Mouse (Mus musculus) thymus, adult 2 months (tissue): Measurements from ENCODE around the gene Ankar. TPM values are rescaled to one million over a fixed set of nuclear protein-coding genes. Genes with fewer than 3 reads are reported as not detected.

Experiments
- DNase-seq: peaks from one replicate; pipeline ENCODE4 v3.0.0; 2021
- H3K27ac ChIP-seq: fragments of 200-500 bp; 2 replicates; pipeline ENCODE4 v1.5.1; 2012; ENCODE audit warnings: low read length, control low read depth; ENCODE audit not compliant: control insufficient read depth, insufficient read depth
- H3K27me3 ChIP-seq: fragments of 200-500 bp; 2 replicates; pipeline ENCODE4 v1.6.1; 2012; ENCODE audit warnings: mild to moderate bottlenecking, low read length, moderate library complexity, mixed read lengths; ENCODE audit not compliant: control insufficient read depth, insufficient read depth
- H3K36me3 ChIP-seq: fragments of 200-500 bp; 2 replicates; pipeline ENCODE4 v1.6.1; 2012; ENCODE audit warnings: mild to moderate bottlenecking, low read length, moderate library complexity; ENCODE audit not compliant: control insufficient read depth, insufficient read depth
- H3K4me1 ChIP-seq: fragments of 200-500 bp; replicated peaks from 2 replicates; pipeline ENCODE4 v1.6.1; 2012; ENCODE audit warnings: low read length; ENCODE audit not compliant: control insufficient read depth, insufficient read depth
- H3K4me3 ChIP-seq: fragments of 200-500 bp; 2 replicates; pipeline ENCODE4 v1.5.1; 2012; ENCODE audit warnings: mild to moderate bottlenecking, low read length, control low read depth, moderate library complexity; ENCODE audit not compliant: control insufficient read depth, insufficient read depth
- CTCF ChIP-seq: fragments of 200-500 bp; IDR thresholded peaks from 2 replicates; pipeline ENCODE4 v1.5.1; 2012; ENCODE audit warnings: mild to moderate bottlenecking, control low read depth, low read length, moderate library complexity, borderline replicate concordance; ENCODE audit not compliant: control insufficient read depth, poor library complexity, insufficient read depth; ENCODE audit errors: extremely low read depth
- POLR2A ChIP-seq: fragments of 200-500 bp; IDR thresholded peaks from 2 replicates; pipeline ENCODE4 v1.6.1; 2012; ENCODE audit warnings: mild to moderate bottlenecking, low read length, control low read depth, moderate library complexity; ENCODE audit not compliant: control insufficient read depth, poor library complexity, insufficient read depth; ENCODE audit errors: extremely low read depth
- WGBS: fragments of 180-500 bp; shearing (Covaris S2); methylation state at CpG from one replicate; pipeline ENCODE4 v1.1.7; 2018; 5-methylcytosine and 5-hydroxymethylcytosine counted together
- polyA plus RNA-seq: library from polyadenylated mRNA; depleted of rRNA; stranded (reverse); fragments of >200 nt; gene quantifications from 2 replicates; pipeline ENCODE4 v1.2.3, GENCODE M21; 2012; rRNA removed

The Ankar gene
- polyA plus RNA-seq: not detected in 2 replicates

DNA sequence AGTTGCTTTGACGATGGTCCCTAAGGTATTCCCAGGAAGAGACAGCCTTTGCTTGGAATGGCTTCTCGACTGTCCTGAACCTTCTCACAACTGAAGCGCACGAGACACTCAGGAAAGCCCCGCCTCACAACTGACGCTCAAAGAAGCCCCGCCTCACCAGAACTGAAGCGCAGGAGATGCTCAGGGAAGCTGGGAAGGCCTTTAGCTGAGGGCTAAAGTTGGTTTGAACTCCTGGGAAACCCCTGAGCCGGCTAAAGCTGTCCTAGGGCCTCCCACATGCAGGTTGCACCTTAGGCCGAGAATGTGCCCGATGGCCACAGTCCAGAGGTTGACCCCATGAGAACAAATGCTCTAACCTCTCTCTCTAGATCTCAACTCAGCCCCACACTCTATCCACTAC is at the start of gene Ankar:
Ankar (minus strand) TSS at position 101 of the 400 bp plus-strand sequence.
- Histone ChIP-seq H3K4me3 (no peak within 1 kb of the TSS), H3K4me1 (no peaks in the 10 kb centered on the region), H3K36me3 (no peaks in the 10 kb centered on the region), H3K27me3 (no peaks in the 10 kb centered on the region), H3K27ac (no peak within 1 kb of the TSS)
- 88% methylated on average over 11 of the region's 11 CpGs for WGBS
- TF ChIP-seq POLR2A (no peak), CTCF (no peak)
- no peak for DNase-seq

DNA sequence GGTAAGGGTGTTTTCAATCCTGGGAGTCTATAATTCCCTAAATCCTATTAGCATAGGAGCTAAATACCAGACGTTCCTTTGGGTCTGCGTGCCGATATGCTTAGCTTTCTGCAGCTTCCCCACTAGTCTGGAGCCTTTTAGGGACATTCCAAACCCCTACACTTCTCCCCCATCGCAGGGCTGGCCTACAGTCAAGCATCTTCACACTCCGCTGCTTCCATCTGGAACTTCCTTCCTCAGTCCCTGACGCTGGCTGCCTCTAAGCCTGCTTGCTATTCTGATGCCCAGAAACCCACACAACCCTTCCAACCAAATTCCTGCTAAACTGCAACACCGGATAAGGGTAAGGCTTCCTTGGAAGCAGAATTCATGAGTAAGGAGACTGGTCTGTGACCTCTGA is 46.0 kb upstream of the Ankar start:
- no peaks in the 10 kb centered on the region for H3K36me3 ChIP-seq
- H3K27me3 ChIP-seq: no peaks in the 10 kb centered on the region
- TF ChIP-seq CTCF (no peak), POLR2A (no peak)
- H3K27ac ChIP-seq: no peak overlapping the region
- WGBS: 81% methylated on average over 7 of the region's 7 CpGs
- H3K4me1 ChIP-seq: no peaks in the 10 kb centered on the region
- H3K4me3 ChIP-seq: no peak overlapping the region
- no peak for DNase-seq

DNA sequence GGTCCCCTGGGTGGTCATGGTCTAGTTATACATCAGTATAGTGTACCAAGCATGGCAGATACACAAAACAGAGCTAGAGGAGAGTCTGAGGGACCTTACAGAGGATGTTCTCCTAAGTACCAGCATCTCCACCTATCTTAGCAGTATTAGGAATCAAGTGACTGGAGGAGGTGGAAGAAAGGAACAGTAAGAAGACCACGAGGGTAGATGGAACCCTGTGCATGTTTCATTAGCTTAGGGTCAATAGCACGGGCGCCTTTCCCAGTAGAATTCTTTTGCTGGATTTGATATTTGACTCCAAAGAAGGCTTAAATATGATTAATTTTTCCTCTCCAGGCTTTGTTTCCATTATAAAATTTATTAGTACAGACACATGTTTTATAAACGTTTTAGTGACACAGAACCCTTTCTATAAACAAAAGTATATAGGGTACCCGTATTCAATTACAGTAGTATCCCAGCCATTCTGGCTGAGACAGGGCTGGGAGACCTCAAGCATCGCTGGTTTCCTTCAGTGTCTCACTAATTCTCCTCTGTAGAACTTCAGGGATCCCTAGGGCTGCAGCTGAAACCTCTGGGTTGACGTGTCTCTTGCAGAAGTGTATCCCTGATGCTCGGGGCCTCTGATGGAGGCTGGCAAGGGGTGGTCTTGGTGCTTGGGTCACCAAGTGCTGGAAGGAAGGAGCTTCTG is 44.6 kb upstream of the Ankar start:
- TF ChIP-seq CTCF (no peak), POLR2A (no peak)
- Histone ChIP-seq H3K36me3 (no peaks in the 10 kb centered on the region), H3K4me3 (no peak overlapping the region), H3K4me1 (no peaks in the 10 kb centered on the region), H3K27ac (no peak overlapping the region), H3K27me3 (no peaks in the 10 kb centered on the region)
- WGBS: 89% methylated on average over 8 of the region's 8 CpGs
- DNase-seq: no peak

DNA sequence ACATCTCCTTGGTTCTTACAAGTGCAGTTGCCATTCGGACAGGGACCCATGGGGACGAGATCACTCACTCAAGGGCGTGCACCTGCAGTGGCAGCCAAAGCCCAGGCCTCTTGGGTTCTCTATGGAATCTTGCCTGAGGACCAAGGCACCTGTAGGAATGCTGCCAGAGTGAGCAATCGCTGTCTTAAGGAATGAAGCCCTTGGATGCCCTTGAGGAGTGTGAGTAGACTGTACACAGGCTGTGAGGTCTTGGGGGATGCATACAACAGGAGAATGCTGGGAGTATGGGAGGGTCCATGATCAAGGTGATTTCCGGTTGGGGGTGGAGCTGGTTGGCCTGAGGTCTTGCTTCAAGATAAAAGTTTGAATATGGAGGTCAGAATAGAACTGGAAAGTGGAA is 41.0 kb upstream of the Ankar start:
- no peak for DNase-seq
- H3K36me3 ChIP-seq: no peaks in the 10 kb centered on the region

DNA sequence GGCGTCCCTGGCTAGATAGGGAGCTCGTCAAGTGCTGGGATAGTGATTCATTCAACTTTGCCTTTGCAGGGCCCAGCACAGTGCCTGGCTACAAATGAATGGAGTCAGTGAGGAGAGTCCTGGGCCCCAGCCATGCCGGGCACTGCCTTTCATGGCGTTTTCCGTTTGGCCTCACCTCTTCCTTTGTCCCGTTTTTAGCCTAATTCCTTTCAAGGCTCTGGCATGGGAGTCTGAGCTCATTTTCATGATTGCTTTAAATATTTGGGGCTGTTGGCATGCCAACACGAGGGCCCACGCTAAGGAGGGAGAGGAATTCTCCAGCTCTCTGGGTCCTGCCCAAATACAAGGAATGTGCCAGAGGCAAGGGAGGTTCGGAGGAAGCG is 39.3 kb upstream of the Ankar start:
- Histone ChIP-seq H3K36me3 (no peaks in the 10 kb centered on the region), H3K27me3 (no peaks in the 10 kb centered on the region; the same call in 1 of the 2 replicates), H3K4me3 (no peak overlapping the region), H3K27ac (no peak overlapping the region), H3K4me1 (no peaks in the 10 kb centered on the region)
- no peak for TF ChIP-seq POLR2A
- no peak for TF ChIP-seq CTCF
- DNase-seq: no peak
- WGBS: 88% methylated on average over 10 of the region's 10 CpGs

More for the DNA sequence above, 41.0 kb upstream of the Ankar start:
- no peak for TF ChIP-seq POLR2A
- TF ChIP-seq CTCF: no peak
- Histone ChIP-seq H3K4me3 (no peak overlapping the region), H3K27me3 (no peaks in the 10 kb centered on the region; the same call in 1 of the 2 replicates), H3K27ac (no peak overlapping the region), H3K4me1 (no peaks in the 10 kb centered on the region)
- 90% methylated on average over 5 of the region's 5 CpGs for WGBS

DNA sequence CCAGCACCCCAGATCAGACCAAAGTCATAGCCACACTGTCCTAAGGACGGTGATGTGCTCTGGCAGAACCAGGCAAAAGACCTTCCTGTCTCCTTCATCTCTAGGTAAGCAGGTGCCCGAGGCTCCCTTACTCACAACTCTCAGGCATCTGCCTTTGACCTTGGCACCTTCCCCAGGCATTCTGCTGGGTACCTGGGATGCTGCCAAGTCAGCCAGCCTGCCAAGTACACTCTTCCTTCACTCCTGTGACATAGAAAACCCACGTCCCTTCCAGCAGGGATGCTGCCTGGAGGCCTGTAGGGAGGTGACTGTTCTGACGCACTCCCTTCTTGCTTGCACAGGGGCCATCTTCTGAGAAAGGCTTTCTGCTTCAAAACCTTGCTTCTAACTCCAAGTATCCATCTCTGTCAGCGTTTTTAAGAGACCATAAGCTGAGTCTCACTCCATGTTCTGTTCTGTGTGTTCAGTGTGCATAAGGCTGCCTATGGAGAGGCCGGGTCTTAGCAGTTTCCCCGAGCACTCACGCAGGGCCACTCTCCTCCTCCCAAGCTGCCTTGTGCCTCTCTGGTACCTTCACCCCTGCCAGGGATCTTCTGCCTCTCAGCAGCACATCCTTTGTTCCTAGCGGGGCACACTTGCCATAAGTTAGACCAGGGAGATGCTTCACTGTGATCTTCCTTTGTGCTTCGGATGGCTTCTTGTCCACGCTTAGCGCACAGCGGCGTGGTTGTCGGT is 38.7 kb upstream of the Ankar start:
- DNase-seq: no peak
- Histone ChIP-seq H3K36me3 (no peaks in the 10 kb centered on the region), H3K4me3 (no peak overlapping the region), H3K27me3 (no peaks in the 10 kb centered on the region; the same call in 1 of the 2 replicates), H3K27ac (no peak overlapping the region), H3K4me1 (no peaks in the 10 kb centered on the region)
- WGBS: 88% methylated on average over 15 of the region's 15 CpGs
- no peak for TF ChIP-seq CTCF
- TF ChIP-seq POLR2A: no peak
